Mouse (Mus musculus): Measurements from ENCODE around the gene Srgap1. TPM values are rescaled to one million over a fixed set of nuclear protein-coding genes. Genes with fewer than 3 reads are reported as not detected.
"Not testable (repeated sequence)": the region's sequence is repeated elsewhere in the genome, so short reads cannot be mapped to it uniquely, and the experiment has no call there.

The Srgap1 gene
- total RNA-seq, 2 experiments from 2014 or later: 70.8 to 73.6 TPM

GRCm38 (mm10) chr10:121770624-121771577, 276.2 kb downstream of the Srgap1 start:
- DNase-seq: no peak

GRCm38 (mm10) chr10:121769711-121770110, 277.4 kb downstream of the Srgap1 start:
- intact Hi-C loops (cut with DNase I): no loop called here
- no peak for DNase-seq

More at GRCm38 (mm10) chr10:121770624-121771577, 276.2 kb downstream of the Srgap1 start:
- intact Hi-C loops (cut with DNase I): no loop called here

- DNase-seq: peak; percentile 32
- intact Hi-C loops (cut with DNase I): not testable (repeated sequence)
These were observed 279.8 kb downstream of the Srgap1 start for GRCm38 (mm10) chr10:121767295-121767694.

- no peak for DNase-seq
- intact Hi-C loops (cut with DNase I): no loop called here
These were observed 281.7 kb downstream of the Srgap1 start for GRCm38 (mm10) chr10:121765174-121766057.

GRCm38 (mm10) chr10:121764469-121765173, 282.5 kb downstream of the Srgap1 start:
- intact Hi-C loops (cut with DNase I): loop anchor here (5.0 kb wide), 1 partner anchor 283 kb away; the partner anchor contains the start of gene Srgap1
- no peak for DNase-seq

- DNase-seq: no peak
- intact Hi-C loops (cut with DNase I): loop anchor here (5.0 kb wide), 1 partner anchor 284 kb away; the partner anchor contains the start of gene Srgap1
These were observed 283.9 kb downstream of the Srgap1 start for GRCm38 (mm10) chr10:121763191-121763590.

- intact Hi-C loops (cut with DNase I): loop anchor here (5.0 kb wide), 1 partner anchor 285 kb away; the partner anchor contains the start of gene Srgap1
- DNase-seq: no peak
These were observed 285.0 kb downstream of the Srgap1 start for GRCm38 (mm10) chr10:121762141-121762540.

GRCm38 (mm10) chr10:121759095-121759494, 288.0 kb downstream of the Srgap1 start:
- DNase-seq: peak; percentile 10
- intact Hi-C loops (cut with DNase I): no loop called here

GRCm38 (mm10) chr10:121756677-121757076, 290.4 kb downstream of the Srgap1 start:
- intact Hi-C loops (cut with DNase I): no loop called here
- no peak for DNase-seq

- intact Hi-C loops (cut with DNase I): no loop called here
These were observed 291.3 kb downstream of the Srgap1 start for GRCm38 (mm10) chr10:121755822-121756221.

GRCm38 (mm10) chr10:121754237-121754636, 292.9 kb downstream of the Srgap1 start:
- intact Hi-C loops (cut with DNase I): no loop called here
- DNase-seq: no peak

More at GRCm38 (mm10) chr10:121755822-121756221, 291.3 kb downstream of the Srgap1 start:
- no peak for DNase-seq

GRCm38 (mm10) chr10:121750175-121750574, 296.9 kb downstream of the Srgap1 start:
- intact Hi-C loops (cut with DNase I): no loop called here
- no peak for DNase-seq

- DNase-seq: no peak
- intact Hi-C loops (cut with DNase I): no loop called here
These were observed 304.8 kb downstream of the Srgap1 start for GRCm38 (mm10) chr10:121742336-121742735.

GRCm38 (mm10) chr10:121739548-121740505, 307.3 kb downstream of the Srgap1 start, which contains the start of gene BC048403:
Gene BC048403, plus strand, starts transcription at chr10:121739937.
- peak; percentile 87 for DNase-seq
- intact Hi-C loops (cut with DNase I): no loop called here

GRCm38 (mm10) chr10:121737256-121737655, 309.9 kb downstream of the Srgap1 start:
- DNase-seq: no peak
- intact Hi-C loops (cut with DNase I): no loop called here

- DNase-seq: no peak
- intact Hi-C loops (cut with DNase I): no loop called here
These were observed 314.6 kb downstream of the Srgap1 start for GRCm38 (mm10) chr10:121732542-121732941.

GRCm38 (mm10) chr10:121731048-121731725, 315.9 kb downstream of the Srgap1 start:
- DNase-seq: no peak
- intact Hi-C loops (cut with DNase I): no loop called here
